Mouse (Mus musculus) liver, embryonic 16.5 days (tissue): ENCODE data around the gene Adamts2. TPM values are rescaled to one million over a fixed set of nuclear protein-coding genes. Genes with fewer than 3 reads are reported as not detected.

Source experiments
- ATAC-seq: fragments of 200-750 bp; cut with Nextera tagmentation; 2 replicates; pipeline ENCODE4 v1.8.0; 2017; ENCODE audit warnings: low read depth, mild to moderate bottlenecking, moderate number of reproducible peaks, moderate library complexity
- H3K27ac ChIP-seq: fragments of 300-500 bp; sonication (generic); 2 replicates; pipeline ENCODE4 v1.5.1; 2014; ENCODE audit warnings: mild to moderate bottlenecking, low read length
- H3K27me3 ChIP-seq: fragments of 300-500 bp; sonication (generic); 2 replicates; pipeline ENCODE4 v1.6.1; 2014; ENCODE audit warnings: low read depth, low read length, mixed read lengths; ENCODE audit not compliant: control insufficient read depth, insufficient read depth
- H3K36me3 ChIP-seq: fragments of 300-500 bp; sonication (generic); 2 replicates; pipeline ENCODE4 v1.6.1; 2014; ENCODE audit warnings: mild to moderate bottlenecking; ENCODE audit not compliant: control insufficient read depth, insufficient read depth
- H3K4me1 ChIP-seq: fragments of 300-500 bp; sonication (generic); 2 replicates; pipeline ENCODE4 v1.6.1; 2014; ENCODE audit warnings: low read depth, low read length, mixed read lengths; ENCODE audit not compliant: control insufficient read depth
- H3K4me2 ChIP-seq: fragments of 300-500 bp; sonication (generic); 2 replicates; pipeline ENCODE4 v1.6.1; 2014; ENCODE audit warnings: low read depth, low read length, mixed read lengths
- H3K4me3 ChIP-seq: fragments of 300-500 bp; sonication (generic); 2 replicates; pipeline ENCODE4 v1.5.1; 2014; ENCODE audit warnings: low read depth, mild to moderate bottlenecking, low read length
- H3K9ac ChIP-seq: fragments of 300-500 bp; sonication (generic); 2 replicates; pipeline ENCODE4 v1.6.1; 2014; ENCODE audit warnings: low read depth, low read length
- H3K9me3 ChIP-seq: fragments of 300-500 bp; sonication (generic); replicated peaks from 2 replicates; pipeline ENCODE4 v1.6.1; 2016; ENCODE audit warnings: low read length; ENCODE audit not compliant: control insufficient read depth
- WGBS: fragments of 180-500 bp; shearing (Covaris S2); extraction: QIAGEN DNeasy Blood & Tissue Kit; methylation state at CpG from one replicate; pipeline ENCODE4 v1.1.7; 2014; ENCODE audit not compliant: insufficient replicate concordance; 5-methylcytosine and 5-hydroxymethylcytosine counted together
- polyA plus RNA-seq: library from polyadenylated mRNA; unstranded; fragments of >200 nt; fragmentation: Nextera tagmentation; extraction: Ambion mirVana; gene quantifications from 2 replicates; pipeline ENCODE4 v1.2.1, GENCODE M21; 2015

Gene Adamts2
- polyA plus RNA-seq, 1 experiment from 2014 or later, result 1.6 TPM

DNA sequence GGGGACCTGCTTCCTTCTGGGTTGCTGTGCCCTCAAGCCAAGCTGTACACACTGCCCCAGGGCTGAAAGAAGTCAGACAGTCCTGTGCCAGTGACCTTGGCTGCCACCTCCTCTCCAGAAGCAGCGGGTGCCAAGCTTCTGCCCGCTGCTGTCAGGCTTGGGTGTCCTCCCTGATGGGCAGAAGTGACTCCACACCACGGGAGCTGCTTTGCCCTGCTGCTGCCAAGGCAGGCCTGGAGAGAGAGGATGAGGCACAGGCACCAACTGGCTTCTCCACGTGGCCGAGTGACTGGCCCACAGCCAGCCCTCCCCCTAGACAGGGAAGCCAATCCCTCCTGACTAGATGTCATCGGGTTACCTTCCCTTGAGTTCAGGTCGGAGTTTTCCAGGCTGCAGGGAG is 71.0 kb downstream of the Adamts2 start:
- no peaks in the 10 kb centered on the region for H3K36me3 ChIP-seq
- no peak for ATAC-seq
- H3K9me3 ChIP-seq, result no peaks in the 10 kb centered on the region
- no peaks in the 10 kb centered on the region for H3K4me1 ChIP-seq
- no peak overlapping the region for H3K4me3 ChIP-seq
- no peaks in the 10 kb centered on the region for H3K27me3 ChIP-seq
- 40% methylated on average over 7 of the region's 7 CpGs for WGBS
- no peak overlapping the region for H3K9ac ChIP-seq
- H3K4me2 ChIP-seq, result no peak overlapping the region
- no peak overlapping the region for H3K27ac ChIP-seq

DNA sequence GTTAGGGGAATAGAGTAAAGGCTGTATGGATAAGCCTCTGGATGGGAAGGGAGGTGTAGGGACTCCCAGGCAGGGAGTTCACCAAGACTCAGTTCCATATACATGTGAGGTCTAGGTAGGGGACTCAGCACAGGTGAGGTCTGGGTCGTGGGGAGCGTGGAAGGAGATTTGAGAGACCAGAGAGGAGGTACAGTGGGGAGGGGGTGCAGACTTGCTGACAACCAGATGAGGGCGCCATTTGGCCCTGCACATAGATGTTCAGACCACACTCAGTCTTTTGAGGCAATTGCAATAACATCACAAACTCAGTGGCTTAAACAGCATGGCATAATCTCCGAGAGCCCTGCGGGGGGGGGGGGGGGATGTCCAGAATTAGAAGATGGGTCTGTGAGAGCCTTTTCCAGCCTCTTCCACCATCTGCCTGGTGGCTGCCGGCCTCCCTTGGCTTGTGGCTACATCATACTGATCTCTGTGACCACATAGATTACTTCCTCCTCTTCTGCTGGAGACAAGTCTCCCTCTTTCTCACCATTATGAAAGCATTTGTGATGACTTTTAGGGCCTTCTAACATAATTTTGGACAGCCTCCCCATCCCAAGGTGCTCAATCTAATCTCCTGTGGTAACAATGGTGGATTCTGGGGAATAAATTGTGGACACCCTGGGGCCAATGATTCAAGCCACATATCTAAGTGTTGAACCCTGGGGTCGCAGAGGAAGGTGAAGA is 71.8 kb downstream of the Adamts2 start:
- ATAC-seq, result no peak
- H3K36me3 ChIP-seq, result no peaks in the 10 kb centered on the region
- WGBS, result 33% methylated on average over 6 of the region's 7 CpGs

DNA sequence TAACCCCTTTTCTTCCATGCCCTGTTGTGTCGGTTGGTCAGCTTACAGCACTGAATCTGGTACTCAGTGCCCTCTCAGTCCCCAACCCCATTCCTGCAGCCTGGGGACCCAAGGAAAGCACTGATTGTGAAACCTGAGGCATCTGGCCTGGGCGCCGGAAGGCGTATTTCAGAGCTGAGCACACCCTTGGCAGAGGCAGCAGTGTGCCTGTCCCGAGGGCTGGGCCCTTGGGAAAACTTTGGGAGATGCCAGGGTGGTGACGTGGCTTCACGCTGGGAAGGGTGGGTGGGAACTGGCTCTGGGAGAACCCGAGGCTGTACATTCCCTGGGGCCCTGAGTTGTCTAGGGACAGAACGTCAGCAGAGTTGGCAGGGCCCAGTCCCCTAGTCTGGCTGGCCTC is 72.5 kb downstream of the Adamts2 start:
- 70% methylated on average over 9 of the region's 9 CpGs for WGBS
- Histone ChIP-seq H3K27ac (no peak overlapping the region), H3K4me3 (no peak overlapping the region), H3K27me3 (no peaks in the 10 kb centered on the region), H3K36me3 (no peaks in the 10 kb centered on the region), H3K9me3 (no peaks in the 10 kb centered on the region), H3K9ac (no peak overlapping the region), H3K4me1 (no peaks in the 10 kb centered on the region), H3K4me2 (no peak overlapping the region)
- no peak for ATAC-seq

More for the DNA sequence above, 71.8 kb downstream of the Adamts2 start:
- H3K27ac ChIP-seq, result no peak overlapping the region
- no peak overlapping the region for H3K9ac ChIP-seq
- H3K9me3 ChIP-seq, result no peaks in the 10 kb centered on the region
- H3K4me2 ChIP-seq, result no peak overlapping the region
- H3K4me3 ChIP-seq, result no peak overlapping the region
- no peaks in the 10 kb centered on the region for H3K27me3 ChIP-seq
- H3K4me1 ChIP-seq, result no peaks in the 10 kb centered on the region

DNA sequence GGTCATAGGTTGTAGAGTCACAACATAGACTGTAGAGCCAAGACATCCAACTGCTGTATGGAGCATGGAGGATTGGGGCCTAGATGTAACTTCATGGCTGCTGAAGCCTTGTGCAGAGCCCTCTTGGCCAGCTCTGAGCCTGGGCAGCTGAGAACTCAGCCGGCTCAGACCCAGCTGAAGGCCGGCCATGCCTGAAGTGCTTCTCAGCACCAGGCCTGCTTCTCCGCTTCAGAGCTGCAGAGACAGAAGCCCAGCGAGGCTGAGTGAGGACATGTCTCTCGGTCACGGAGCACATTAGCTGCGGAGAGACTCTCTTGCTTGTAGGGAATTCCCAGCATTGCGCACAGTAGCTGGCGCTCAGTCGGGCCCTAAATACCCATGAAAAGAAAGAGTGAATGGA is 76.8 kb downstream of the Adamts2 start:
- H3K4me2 ChIP-seq, result no peak overlapping the region
- H3K9ac ChIP-seq, result no peak overlapping the region
- H3K9me3 ChIP-seq, result no peaks in the 10 kb centered on the region
- no peaks in the 10 kb centered on the region for H3K4me1 ChIP-seq
- WGBS, result 71% methylated on average over 10 of the region's 10 CpGs
- H3K36me3 ChIP-seq, result no peaks in the 10 kb centered on the region
- ATAC-seq, result no peak
- H3K27me3 ChIP-seq, result no peaks in the 10 kb centered on the region
- H3K27ac ChIP-seq, result no peak overlapping the region
- no peak overlapping the region for H3K4me3 ChIP-seq

DNA sequence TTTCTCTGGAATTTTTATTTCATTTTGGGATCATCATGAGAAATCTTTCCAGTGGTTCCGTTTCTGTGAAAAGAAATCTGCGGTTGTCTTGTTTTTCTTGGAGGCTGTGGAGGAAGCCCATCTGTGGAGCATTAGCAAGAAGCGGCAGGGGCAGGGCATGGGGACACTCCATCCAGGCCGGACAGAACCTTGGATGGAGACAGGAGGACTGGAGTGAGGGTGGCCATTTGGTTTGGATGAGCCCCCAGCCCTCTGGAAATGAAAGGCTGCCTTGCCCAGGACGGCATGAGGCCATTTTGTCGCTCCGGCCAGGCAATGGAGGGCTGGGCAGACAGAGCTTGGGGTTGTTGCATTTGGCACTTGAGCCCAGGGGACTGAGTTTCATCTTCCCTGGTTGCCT is 80.1 kb downstream of the Adamts2 start:
- no peak for ATAC-seq
- H3K27me3 ChIP-seq, result no peaks in the 10 kb centered on the region
- no peaks in the 10 kb centered on the region for H3K9me3 ChIP-seq
- H3K36me3 ChIP-seq, result no peaks in the 10 kb centered on the region
- no peak overlapping the region for H3K4me3 ChIP-seq
- H3K4me1 ChIP-seq, result no peaks in the 10 kb centered on the region
- no peak overlapping the region for H3K9ac ChIP-seq
- WGBS, result 76% methylated on average over 7 of the region's 7 CpGs
- no peak overlapping the region for H3K27ac ChIP-seq
- no peak overlapping the region for H3K4me2 ChIP-seq

DNA sequence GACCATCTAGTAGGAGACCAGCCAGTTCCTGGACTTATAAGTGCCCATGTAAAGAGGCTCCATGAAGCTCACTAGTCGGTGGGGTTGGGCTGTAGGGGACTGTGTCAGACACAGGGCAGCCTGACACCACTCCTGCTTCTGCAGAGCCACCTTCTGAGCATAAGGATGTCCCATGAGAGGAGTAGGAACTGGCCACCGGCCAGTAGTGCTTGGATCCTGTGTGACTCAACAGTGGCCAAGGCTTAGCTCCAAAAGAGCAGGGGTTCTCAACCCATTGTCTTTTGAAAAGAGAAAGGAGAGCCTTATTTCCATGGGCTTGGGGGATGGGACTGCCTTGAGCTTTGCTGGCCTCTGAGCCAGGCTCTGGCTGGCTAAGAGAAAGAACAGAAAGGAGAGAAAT is 81.9 kb downstream of the Adamts2 start:
- Histone ChIP-seq H3K27me3 (no peaks in the 10 kb centered on the region), H3K9me3 (no peaks in the 10 kb centered on the region), H3K36me3 (no peaks in the 10 kb centered on the region), H3K4me2 (no peak overlapping the region), H3K4me1 (no peaks in the 10 kb centered on the region), H3K9ac (no peak overlapping the region), H3K27ac (no peak overlapping the region), H3K4me3 (no peak overlapping the region)
- WGBS, result 40% methylated on average over 2 of the region's 2 CpGs
- ATAC-seq, result no peak

DNA sequence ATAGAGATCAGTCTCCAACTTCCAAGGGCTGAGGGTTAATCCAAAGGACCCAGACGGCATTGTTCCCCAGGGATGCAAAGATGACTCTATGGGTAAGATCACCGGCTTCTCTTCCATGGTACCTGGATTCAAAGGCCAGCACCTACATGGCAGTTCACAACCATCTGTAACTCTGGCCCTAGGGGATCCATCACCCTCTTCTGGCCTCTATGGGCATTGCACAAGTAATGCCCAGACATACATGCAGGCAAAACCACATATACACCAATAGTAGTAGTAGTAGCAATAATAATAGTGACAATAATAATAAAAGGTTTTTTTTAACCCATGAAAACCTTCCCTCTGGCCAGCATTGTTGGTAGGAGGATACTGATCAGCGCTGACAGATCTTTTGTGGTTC is 86.7 kb downstream of the Adamts2 start:
- Histone ChIP-seq H3K36me3 (no peaks in the 10 kb centered on the region), H3K4me3 (no peak overlapping the region), H3K9ac (no peak overlapping the region), H3K4me2 (no peak overlapping the region), H3K27me3 (no peaks in the 10 kb centered on the region), H3K9me3 (no peaks in the 10 kb centered on the region), H3K4me1 (no peaks in the 10 kb centered on the region), H3K27ac (no peak overlapping the region)
- no peak for ATAC-seq
- 64% methylated on average over 3 of the region's 3 CpGs for WGBS

DNA sequence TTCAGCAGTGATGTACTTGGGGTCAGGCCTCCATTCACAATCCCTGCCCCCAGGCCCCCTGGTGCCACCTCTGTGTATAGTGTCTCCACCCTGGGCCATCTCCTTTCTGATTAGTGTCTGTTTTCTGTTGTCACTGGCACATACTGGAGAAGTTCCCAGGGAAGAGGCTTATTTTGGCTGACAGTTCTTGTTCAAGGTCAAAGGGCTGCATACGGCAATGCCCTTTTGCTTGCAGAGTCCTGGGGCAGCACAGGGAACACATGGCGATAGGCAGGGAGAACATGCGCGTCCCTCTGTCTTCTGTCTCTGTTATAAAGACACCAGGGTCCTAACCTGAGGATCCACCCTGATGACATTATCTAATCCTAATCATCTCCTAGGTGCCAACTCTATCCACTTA is 87.8 kb downstream of the Adamts2 start:
- Histone ChIP-seq H3K4me3 (no peak overlapping the region), H3K9me3 (no peaks in the 10 kb centered on the region), H3K27ac (no peak overlapping the region), H3K4me1 (no peaks in the 10 kb centered on the region), H3K27me3 (no peaks in the 10 kb centered on the region), H3K4me2 (no peak overlapping the region), H3K36me3 (no peaks in the 10 kb centered on the region), H3K9ac (no peak overlapping the region)
- ATAC-seq, result no peak
- 84% methylated on average over 4 of the region's 4 CpGs for WGBS

DNA sequence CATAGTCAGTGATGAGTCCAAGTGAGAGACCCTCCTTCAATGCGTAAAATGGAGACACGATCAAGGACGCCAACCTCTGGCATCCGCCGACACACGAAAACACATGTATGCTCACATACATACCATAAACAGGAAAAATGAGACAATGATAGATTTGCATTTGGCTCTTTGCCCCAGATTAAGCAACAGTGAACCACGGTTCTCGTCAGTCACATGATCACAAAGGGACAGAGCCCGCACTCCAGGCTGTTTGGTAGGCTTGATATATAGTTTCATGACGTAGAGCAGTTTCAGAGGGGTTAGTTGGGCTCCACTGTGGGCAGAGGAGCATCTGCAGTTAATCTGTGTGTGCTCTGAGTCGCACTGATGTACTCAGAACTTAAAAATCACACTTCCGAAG is 98.1 kb downstream of the Adamts2 start:
- no peaks in the 10 kb centered on the region for H3K9me3 ChIP-seq
- no peaks in the 10 kb centered on the region for H3K27me3 ChIP-seq
- no peak overlapping the region for H3K9ac ChIP-seq
- no peak overlapping the region for H3K4me3 ChIP-seq
- H3K4me2 ChIP-seq, result no peak overlapping the region
- no peak overlapping the region for H3K27ac ChIP-seq
- ATAC-seq, result no peak
- H3K4me1 ChIP-seq, result no peaks in the 10 kb centered on the region
- H3K36me3 ChIP-seq, result no peaks in the 10 kb centered on the region
- 74% methylated on average over 12 of the region's 12 CpGs for WGBS
